Comparison of ENCODE assay signal across 8 mouse cellular contexts in genomic region chr2:122367181-122367580, GRCm38 (mm10). TPM values are rescaled to one million over a fixed set of nuclear protein-coding genes. Genes with fewer than 3 reads are reported as not detected.
DNase-seq lines count a peak whose midpoint lies in the region; ATAC-seq lines count a peak whose summit lies in the region.

No protein-coding gene starts in this region.

- peak overlapping the region; percentile 91 for H3K4me2 ChIP-seq in heart, embryonic 11.5 days
- H3K4me2 ChIP-seq in forebrain, embryonic 13.5 days = peak overlapping the region; percentile 88
- peak overlapping the region; percentile 98 for H3K4me2 ChIP-seq in liver, embryonic 15.5 days

- H3K4me3 ChIP-seq in heart, embryonic 11.5 days (ENCODE audit: low read depth, low read length) = peak overlapping the region; percentile 77
- peak overlapping the region; percentile 89 for H3K4me3 ChIP-seq in forebrain, embryonic 13.5 days
- H3K4me3 ChIP-seq in liver, embryonic 15.5 days (replicated peaks) = peak overlapping the region; percentile 86

- no peak overlapping the region for H3K9ac ChIP-seq in heart, embryonic 11.5 days (ENCODE audit: low read depth, low read length)
- peak overlapping the region; percentile 94 for H3K9ac ChIP-seq in forebrain, embryonic 13.5 days
- H3K9ac ChIP-seq in liver, embryonic 15.5 days = no peak overlapping the region

- no peak for DNase-seq in heart, postnatal 14 days
- peak; percentile 88 for DNase-seq in brain, adult 2 months (ENCODE audit: low read depth, low spot score)
- DNase-seq in spleen, postnatal 14 days (ENCODE audit: low spot score in 2 of 2) = no peak
- no peak for DNase-seq in frontal cortex, postnatal 36 days (ENCODE audit: low spot score in 2 of 2)
- DNase-seq in ovary, postnatal 10 days (ENCODE audit: low spot score) = no peak

- peaks cover 10% of the 10 kb centered on the region for H3K27me3 ChIP-seq in heart, embryonic 11.5 days (ENCODE audit: control insufficient read depth, insufficient read depth, low read length)
- peaks cover 12% of the 10 kb centered on the region for H3K27me3 ChIP-seq in forebrain, embryonic 13.5 days
- H3K27me3 ChIP-seq in liver, embryonic 15.5 days = no peaks in the 10 kb centered on the region

- H3K4me1 ChIP-seq in heart, embryonic 11.5 days (ENCODE audit: control insufficient read depth, insufficient read depth, low read length) = peaks cover 16% of the 10 kb centered on the region
- peaks cover 44% of the 10 kb centered on the region for H3K4me1 ChIP-seq in forebrain, embryonic 13.5 days
- H3K4me1 ChIP-seq in liver, embryonic 15.5 days (replicated peaks) = peaks cover 72% of the 10 kb centered on the region

- no peaks in the 10 kb centered on the region for H3K36me3 ChIP-seq in heart, embryonic 11.5 days (ENCODE audit: control insufficient read depth, insufficient read depth, low read length)
- peaks cover 11% of the 10 kb centered on the region; the same call in 1 of the 2 replicates for H3K36me3 ChIP-seq in forebrain, embryonic 13.5 days (ENCODE audit: poor library complexity, severe bottlenecking)
- peaks cover 13% of the 10 kb centered on the region for H3K36me3 ChIP-seq in liver, embryonic 15.5 days (replicated peaks)

- WGBS in heart, embryonic 11.5 days (ENCODE audit: insufficient replicate concordance) = 38% methylated on average over 4 of the region's 4 CpGs
- WGBS in forebrain, embryonic 13.5 days = 55% methylated on average over 4 of the region's 4 CpGs
- WGBS in liver, embryonic 15.5 days (ENCODE audit: insufficient replicate concordance) = 53% methylated on average over 4 of the region's 4 CpGs

- no peaks in the 10 kb centered on the region for H3K9me3 ChIP-seq in heart, embryonic 11.5 days (replicated peaks; ENCODE audit: control insufficient read depth, low read length)
- H3K9me3 ChIP-seq in forebrain, embryonic 13.5 days (replicated peaks) = no peaks in the 10 kb centered on the region
- no peaks in the 10 kb centered on the region for H3K9me3 ChIP-seq in liver, embryonic 15.5 days (replicated peaks)

- H3K27ac ChIP-seq in heart, embryonic 11.5 days (ENCODE audit: low read depth, low read length) = no peak overlapping the region
- H3K27ac ChIP-seq in forebrain, embryonic 13.5 days = no peak overlapping the region
- H3K27ac ChIP-seq in liver, embryonic 15.5 days (replicated peaks) = 0 out of 2 replicates have a peak overlapping the region, but pooled peaks have one; percentile 78

- ATAC-seq in heart, embryonic 11.5 days (replicated peaks; ENCODE audit: insufficient number of reproducible peaks, low FRiP score, low TSS enrichment) = no peak
- no peak for ATAC-seq in forebrain, embryonic 13.5 days
- ATAC-seq in liver, embryonic 15.5 days (ENCODE audit: insufficient read depth) = no peak

- intact Hi-C loops in heart, postnatal 14 days (cut with DNase I) = no loop called here

RNA-seq across cellular contexts. Expression of gene Shf, which starts 1.8 kb away (rescaled TPM):
- 3.7 and 3.8 TPM in 2 replicates for polyA plus RNA-seq in heart, embryonic 11.5 days (2014; fragmentation: Nextera tagmentation; extraction: Ambion mirVana)
- total RNA-seq in heart, postnatal 14 days (2021) = 1 to 10 TPM; 4.9 to 6.2 TPM
- 6.2 and 6.8 TPM in 2 replicates for polyA plus RNA-seq in forebrain, embryonic 13.5 days (2015; fragmentation: Nextera tagmentation; extraction: Ambion mirVana)
- polyA plus RNA-seq in liver, embryonic 15.5 days (2015; fragmentation: Nextera tagmentation; extraction: Ambion mirVana) = 1.1 and 1.2 TPM in 2 replicates

RNA-seq across cellular contexts. Expression of gene Duox1, which starts 51.7 kb away (rescaled TPM):
- polyA plus RNA-seq in heart, embryonic 11.5 days (2014; fragmentation: Nextera tagmentation; extraction: Ambion mirVana) = not detected in 2 replicates
- total RNA-seq in heart, postnatal 14 days (2021) = under 1 TPM; 0.24 to 0.37 TPM
- 0.04 TPM in 1 of 2 replicates, not detected in the other for polyA plus RNA-seq in forebrain, embryonic 13.5 days (2015; fragmentation: Nextera tagmentation; extraction: Ambion mirVana)
- polyA plus RNA-seq in liver, embryonic 15.5 days (2015; fragmentation: Nextera tagmentation; extraction: Ambion mirVana) = not detected in 2 replicates

RNA-seq across cellular contexts. Expression of gene Duoxa1, which starts 53.7 kb away (rescaled TPM):
- polyA plus RNA-seq in heart, embryonic 11.5 days (2014; fragmentation: Nextera tagmentation; extraction: Ambion mirVana) = not detected in 2 replicates
- under 1 TPM; 0.19 to 0.56 TPM for total RNA-seq in heart, postnatal 14 days (2021)
- polyA plus RNA-seq in forebrain, embryonic 13.5 days (2015; fragmentation: Nextera tagmentation; extraction: Ambion mirVana) = not detected in 2 replicates
- polyA plus RNA-seq in liver, embryonic 15.5 days (2015; fragmentation: Nextera tagmentation; extraction: Ambion mirVana) = not detected in 2 replicates

RNA-seq across cellular contexts. Expression of gene Slc28a2, which starts 59.1 kb away (rescaled TPM):
- 0.27 TPM in 2 replicates for polyA plus RNA-seq in heart, embryonic 11.5 days (2014; fragmentation: Nextera tagmentation; extraction: Ambion mirVana)
- total RNA-seq in heart, postnatal 14 days (2021) = 10 to 100 TPM; 27.7 to 30.3 TPM
- not detected in 2 replicates for polyA plus RNA-seq in forebrain, embryonic 13.5 days (2015; fragmentation: Nextera tagmentation; extraction: Ambion mirVana)
- polyA plus RNA-seq in liver, embryonic 15.5 days (2015; fragmentation: Nextera tagmentation; extraction: Ambion mirVana) = 1.6 and 1.8 TPM in 2 replicates
